Mouse (Mus musculus) ES-E14 (cell line): ENCODE results near the gene Sh3d19.

Experiments
- HCFC1 ChIP-seq: IDR thresholded peaks from 2 replicates; pipeline ENCODE4 v1.6.1; 2012; ENCODE audit warnings: low read length, inconsistent platforms, borderline replicate concordance; ENCODE audit not compliant: insufficient read depth
- MAFK ChIP-seq: IDR thresholded peaks from 2 replicates; pipeline ENCODE4 v1.6.1; 2014; ENCODE audit warnings: mild to moderate bottlenecking, low read depth, low read length, inconsistent platforms; ENCODE audit not compliant: insufficient read depth
- ZNF384 ChIP-seq: IDR thresholded peaks from 2 replicates; pipeline ENCODE4 v1.6.1; 2012; ENCODE audit warnings: low read depth, low read length, inconsistent platforms

- TF ChIP-seq ZNF384 (no peak), MAFK (no peak), HCFC1 (no peak)
Measured at GRCm38 (mm10) chr3:85994645-85995044, 23.7 kb downstream of the Sh3d19 start.
